In genomic region chr6:94141496-94141895, GRCm38 (mm10) we compare ENCODE assay signal across 32 mouse cellular contexts.
DNase-seq lines count a peak whose midpoint lies in the region; ATAC-seq and TF ChIP-seq lines count a peak whose summit lies in the region.
"Had no signal": no experiment of that assay in that cellular context is flagged by ENCODE, and none has a peak within 500 bp of the region (broad histone marks: within the 10 kb centered on the region; RNA-seq: fewer than 3 reads in every experiment).

No protein-coding gene starts in this region.

- POLR2A ChIA-PET in Patski (lab: Charles Lee): no interaction called here

- DNase-seq in 3T3-L1 (ENCODE audit: low read depth, low spot score) (peak; percentile 89), Patski (ENCODE audit: low read depth, low spot score) (no peak)
- no peak for DNase-seq in embryo, embryonic 11 days
- no peak for DNase-seq in gastrocnemius, adult 8-10 months (ENCODE audit: low spot score in 2 of 2)
- DNase-seq: adrenal gland, postnatal 10 days; adrenal gland, postnatal 36 days; cerebellum, adult 11-12 months; cerebellum, adult 8-10 months; cerebellum, postnatal 10 days; cerebellum, postnatal 36 days; gastrocnemius, postnatal 10 days; gastrocnemius, postnatal 36 days; heart, adult 2 months; heart, postnatal 14 days; heart, postnatal 4 days; kidney, adult 18-20 months had no signal

- TF ChIP-seq CTCF in Patski (IDR thresholded peaks at IDR 0.05): no peak
- TF ChIP-seq CTCF in embryonic fibroblast, embryonic 13.5 days (IDR thresholded peaks at IDR 0.05; ENCODE audit: borderline replicate concordance, insufficient read depth, low read length): no peak

- H3K36me3 ChIP-seq in kidney, embryonic 14.5 days (ENCODE audit: control insufficient read depth, insufficient read depth, low read length): no peaks in the 10 kb centered on the region
- H3K36me3 ChIP-seq: embryonic facial prominence, embryonic 12.5 days; embryonic facial prominence, embryonic 15.5 days; forebrain, embryonic 12.5 days; forebrain, embryonic 15.5 days; G1E; heart, embryonic 10.5 days had no signal

- in situ Hi-C loops in Patski (cut with MboI; ENCODE audit: low pct_unique_long_range_greater_than_20kb): loop anchor here (10.0 kb wide), 1 partner anchor 113 kb away; no protein-coding TSS in a partner anchor

- H3K27me3 ChIP-seq in Patski: no peaks in the 10 kb centered on the region
- H3K27me3 ChIP-seq in kidney, embryonic 14.5 days (ENCODE audit: control insufficient read depth, insufficient read depth, low read length): no peaks in the 10 kb centered on the region
- H3K27me3 ChIP-seq: CH12.LX; embryonic facial prominence, embryonic 12.5 days; embryonic facial prominence, embryonic 15.5 days; forebrain, embryonic 12.5 days; forebrain, embryonic 15.5 days; heart, embryonic 13.5 days had no signal

- no peak for TF ChIP-seq POLR2A in embryonic fibroblast, embryonic 13.5 days (IDR thresholded peaks at IDR 0.05; ENCODE audit: low read depth, low read length)

- CTCF ChIA-PET in Patski (lab: Charles Lee): interaction anchor here (1.6 kb wide), 1 partner anchor 139 kb away, joined by 4 read pairs; no protein-coding TSS in a partner anchor

- H3K4me2 ChIP-seq in kidney, embryonic 14.5 days (replicated peaks; ENCODE audit: low read depth, low read length): no peak overlapping the region
- H3K4me2 ChIP-seq: embryonic facial prominence, embryonic 12.5 days; embryonic facial prominence, embryonic 15.5 days; forebrain, embryonic 12.5 days; forebrain, embryonic 15.5 days; heart, embryonic 13.5 days; hindbrain, embryonic 14.5 days had no signal

- H3K4me3 ChIP-seq in embryonic fibroblast, embryonic 13.5 days (ENCODE audit: insufficient read depth, low read length): no peak overlapping the region
- H3K4me3 ChIP-seq in kidney, embryonic 14.5 days (ENCODE audit: low read length): no peak overlapping the region
- H3K4me3 ChIP-seq: embryonic facial prominence, embryonic 12.5 days; embryonic facial prominence, embryonic 15.5 days; erythroblast, embryonic 14.5 days; forebrain, embryonic 12.5 days; forebrain, embryonic 15.5 days; heart, adult 2 months; heart, embryonic 10.5 days; heart, embryonic 13.5 days had no signal

- peaks cover 15% of the 10 kb centered on the region for H3K4me1 ChIP-seq in embryonic fibroblast, embryonic 13.5 days (ENCODE audit: control insufficient read depth, insufficient read depth, low read length)
- 0 out of 2 replicates have a peak, but pooled peaks cover 4% of the 10 kb centered on the region for H3K4me1 ChIP-seq in kidney, embryonic 14.5 days (ENCODE audit: control insufficient read depth, insufficient read depth, low read length)
- H3K4me1 ChIP-seq: forebrain, embryonic 15.5 days had no signal

- no peak overlapping the region for H3K9ac ChIP-seq in kidney, embryonic 14.5 days (ENCODE audit: low read depth, low read length)
- H3K9ac ChIP-seq: embryonic facial prominence, embryonic 12.5 days; embryonic facial prominence, embryonic 15.5 days; forebrain, embryonic 12.5 days; forebrain, embryonic 15.5 days; heart, embryonic 13.5 days; hindbrain, embryonic 14.5 days had no signal

- 24% methylated on average over 2 of the region's 2 CpGs for WGBS in kidney, embryonic 14.5 days

- peak; percentile 44 for ATAC-seq in Patski
- ATAC-seq in kidney, embryonic 14.5 days (ENCODE audit: low FRiP score, low TSS enrichment): no peak
- ATAC-seq: activated CD4-positive, CD25-positive, alpha-beta regulatory T cell, adult 4 months; forebrain, embryonic 15.5 days; hindbrain, postnatal 0 days; inflammation-experienced regulatory T-cells, adult 6 months; intestine, embryonic 16.5 days had no signal

- no peaks in the 10 kb centered on the region for H3K9me3 ChIP-seq in kidney, embryonic 14.5 days (ENCODE audit: control insufficient read depth, low read length)
- H3K9me3 ChIP-seq: embryonic facial prominence, embryonic 12.5 days; embryonic facial prominence, embryonic 15.5 days; forebrain, embryonic 12.5 days; forebrain, embryonic 15.5 days; heart, embryonic 10.5 days; heart, embryonic 13.5 days had no signal

- H3K27ac ChIP-seq in embryonic fibroblast, embryonic 13.5 days (ENCODE audit: insufficient read depth, low read length): peak overlapping the region; percentile 21; the same call in 1 of the 2 replicates
- no peak overlapping the region for H3K27ac ChIP-seq in kidney, embryonic 14.5 days (ENCODE audit: low read depth, low read length)
- H3K27ac ChIP-seq: embryonic facial prominence, embryonic 12.5 days; embryonic facial prominence, embryonic 15.5 days; forebrain, embryonic 12.5 days; forebrain, embryonic 15.5 days; heart, adult 2 months; heart, embryonic 10.5 days; heart, embryonic 13.5 days; hindbrain, embryonic 14.5 days; hindbrain, postnatal 0 days had no signal
